Mouse (Mus musculus) heart, adult 2 months (tissue): ENCODE measurements around the gene Cdh20. TPM values are rescaled to one million over a fixed set of nuclear protein-coding genes. Genes with fewer than 3 reads are reported as not detected.

Experiments used
- DNase-seq, 2 experiments: peaks; one replicate each; pipeline ENCODE4 v3.0.0; 2021
- H3K27ac ChIP-seq: fragments of 200-600 bp; 2 replicates; pipeline ENCODE4 v1.8.1; 2022
- H3K27me3 ChIP-seq: fragments of 200-500 bp; 2 replicates; pipeline ENCODE4 v1.6.1; 2012; ENCODE audit warnings: mild to moderate bottlenecking, low read length, inconsistent platforms, mixed read lengths; ENCODE audit not compliant: control insufficient read depth, insufficient read depth
- H3K36me3 ChIP-seq: fragments of 200-500 bp; 2 replicates; pipeline ENCODE4 v1.6.1; 2012; ENCODE audit warnings: low read length, inconsistent platforms; ENCODE audit not compliant: control insufficient read depth, insufficient read depth
- H3K4me1 ChIP-seq: fragments of 200-500 bp; 2 replicates; pipeline ENCODE4 v1.6.1; 2011; ENCODE audit warnings: low read length; ENCODE audit not compliant: control insufficient read depth, insufficient read depth
- H3K4me3 ChIP-seq: fragments of 200-600 bp; 2 replicates; pipeline ENCODE4 v1.8.1; 2022
- H3K79me2 ChIP-seq: fragments of 200-500 bp; replicated peaks from 2 replicates; pipeline ENCODE4 v1.6.1; 2012; ENCODE audit warnings: mild to moderate bottlenecking, inconsistent platforms, low read length, moderate library complexity, mixed read lengths; ENCODE audit not compliant: control insufficient read depth, insufficient read depth
- H3K9ac ChIP-seq: fragments of 200-500 bp; 2 replicates; pipeline ENCODE4 v1.6.1; 2012; ENCODE audit warnings: low read depth, mild to moderate bottlenecking, control low read depth, inconsistent platforms, low read length, mixed read lengths
- CTCF ChIP-seq: fragments of 200-600 bp; IDR thresholded peaks from 2 replicates; pipeline ENCODE4 v1.8.1; 2022; ENCODE audit warnings: antibody characterized with exemption, mild to moderate bottlenecking, moderate library complexity
- EP300 ChIP-seq: fragments of 200-500 bp; IDR thresholded peaks from 2 replicates; pipeline ENCODE4 v1.6.1; 2011; ENCODE audit warnings: low read depth, low read length, control low read depth; ENCODE audit not compliant: insufficient read depth
- POLR2A ChIP-seq: fragments of 200-500 bp; IDR thresholded peaks from 2 replicates; pipeline ENCODE4 v1.6.1; 2011; ENCODE audit warnings: mild to moderate bottlenecking, low read depth, low read length, control low read depth; ENCODE audit not compliant: insufficient read depth
- WGBS: fragments of 180-500 bp; shearing (Covaris S2); methylation state at CpG from one replicate; pipeline ENCODE4 v1.1.7; 2018; 5-methylcytosine and 5-hydroxymethylcytosine counted together
- intact Hi-C: fragments of 180-260 bp; cut with DNase I; formaldehyde crosslinking; loops from one replicate; pipeline ENCODE4 v1.15.1; 2025
- polyA plus RNA-seq: library from polyadenylated mRNA; depleted of rRNA; stranded (reverse); fragments of >200 nt; gene quantifications from 2 replicates; pipeline ENCODE4 v1.2.3, GENCODE M21; 2012
- total RNA-seq, 2 experiments: library from RNA; stranded (reverse); gene quantifications; 2 replicates each; pipeline ENCODE4 v1.2.3; 2021

The Cdh20 gene
- total and polyA plus RNA-seq, 3 experiments, result 0.81 to 1.9 (median 1.0) TPM

DNA sequence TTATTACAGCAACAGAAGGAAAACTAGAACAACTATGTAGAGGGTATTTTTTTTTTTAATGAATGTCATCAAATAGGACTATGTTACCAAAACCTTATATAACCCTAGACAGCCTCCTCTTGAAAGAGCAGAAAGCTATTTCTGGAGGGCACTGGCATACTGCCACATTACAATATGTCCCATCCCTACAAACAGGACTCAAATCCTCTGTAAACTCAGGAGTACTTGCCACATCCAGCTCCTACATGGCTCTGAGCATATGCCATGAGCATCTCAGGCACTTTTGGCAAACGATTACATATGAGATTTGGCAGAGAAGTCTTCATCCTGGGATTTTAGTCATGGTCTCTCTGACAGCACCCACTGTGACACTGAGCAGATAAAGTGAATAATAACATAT, 235.5 kb downstream of the Cdh20 start:
- intact Hi-C loops, result no loop called here
- no peak for DNase-seq
- no peak overlapping the region for H3K27ac ChIP-seq
- 67% methylated on average over 1 of the region's 1 CpGs for WGBS
- no peak overlapping the region for H3K9ac ChIP-seq
- TF ChIP-seq CTCF (no peak), POLR2A (no peak), EP300 (no peak)
- no peaks in the 10 kb centered on the region for H3K4me1 ChIP-seq
- H3K27me3 ChIP-seq, result no peaks in the 10 kb centered on the region
- H3K4me3 ChIP-seq, result no peak overlapping the region
- peaks cover 2% of the 10 kb centered on the region for H3K36me3 ChIP-seq
- H3K79me2 ChIP-seq, result no peaks in the 10 kb centered on the region

GRCm38 (mm10) chr1:105012616-105013015, 244.3 kb downstream of the Cdh20 start:
- no peak overlapping the region for H3K9ac ChIP-seq
- no peak overlapping the region for H3K27ac ChIP-seq
- H3K27me3 ChIP-seq, result no peaks in the 10 kb centered on the region
- WGBS, result 36% methylated on average over 2 of the region's 2 CpGs
- no peak for DNase-seq
- no peaks in the 10 kb centered on the region for H3K79me2 ChIP-seq
- intact Hi-C loops, result no loop called here
- no peaks in the 10 kb centered on the region for H3K4me1 ChIP-seq
- no peaks in the 10 kb centered on the region for H3K36me3 ChIP-seq
- no peak overlapping the region for H3K4me3 ChIP-seq
- TF ChIP-seq CTCF (no peak), EP300 (no peak), POLR2A (no peak)

GRCm38 (mm10) chr1:105013291-105013690, 245.0 kb downstream of the Cdh20 start:
- no peak for DNase-seq
- no peak overlapping the region for H3K9ac ChIP-seq

GRCm38 (mm10) chr1:105041668-105042067, 273.3 kb downstream of the Cdh20 start:
- 68% methylated on average over 3 of the region's 3 CpGs for WGBS
- H3K9ac ChIP-seq, result no peak overlapping the region
- no peaks in the 10 kb centered on the region for H3K79me2 ChIP-seq
- no peaks in the 10 kb centered on the region for H3K27me3 ChIP-seq
- intact Hi-C loops, result no loop called here
- H3K27ac ChIP-seq, result no peak overlapping the region
- H3K4me3 ChIP-seq, result no peak overlapping the region
- no peaks in the 10 kb centered on the region for H3K36me3 ChIP-seq
- TF ChIP-seq CTCF, result no peak
- DNase-seq, result no peak
- no peaks in the 10 kb centered on the region for H3K4me1 ChIP-seq

More at GRCm38 (mm10) chr1:105013291-105013690, 245.0 kb downstream of the Cdh20 start:
- Histone ChIP-seq H3K36me3 (no peaks in the 10 kb centered on the region), H3K4me1 (no peaks in the 10 kb centered on the region), H3K4me3 (no peak overlapping the region), H3K27me3 (no peaks in the 10 kb centered on the region), H3K79me2 (no peaks in the 10 kb centered on the region), H3K27ac (no peak overlapping the region)
- intact Hi-C loops, result no loop called here
- 25% methylated on average over 1 of the region's 1 CpGs for WGBS
- no peak for TF ChIP-seq POLR2A
- TF ChIP-seq EP300, result no peak
- TF ChIP-seq CTCF, result no peak
